Mouse (Mus musculus) heart, embryonic 16.5 days (tissue): ENCODE measurements around the gene Gm45213. TPM values are rescaled to one million over a fixed set of nuclear protein-coding genes. Genes with fewer than 3 reads are reported as not detected.

Experiments used
- ATAC-seq: fragments of 200-750 bp; cut with Nextera tagmentation; replicated peaks from 2 replicates; pipeline ENCODE4 v1.8.0; 2017; ENCODE audit warnings: moderate number of reproducible peaks; ENCODE audit not compliant: insufficient read depth, low FRiP score; ENCODE audit errors: extremely low read depth
- H3K27ac ChIP-seq: fragments of 300-500 bp; sonication (generic); 2 replicates; pipeline ENCODE4 v1.5.1; 2014; ENCODE audit warnings: mild to moderate bottlenecking, low read length, control low read depth, moderate library complexity
- H3K27me3 ChIP-seq: fragments of 300-500 bp; sonication (generic); 2 replicates; pipeline ENCODE4 v1.6.1; 2014; ENCODE audit warnings: low read length, mixed read lengths; ENCODE audit not compliant: control insufficient read depth, insufficient read depth
- H3K36me3 ChIP-seq: fragments of 300-500 bp; sonication (generic); 2 replicates; pipeline ENCODE4 v1.6.1; 2014; ENCODE audit not compliant: control insufficient read depth, insufficient read depth
- H3K4me1 ChIP-seq: fragments of 300-500 bp; sonication (generic); 2 replicates; pipeline ENCODE4 v1.6.1; 2014; ENCODE audit warnings: low read length, mixed read lengths; ENCODE audit not compliant: control insufficient read depth, insufficient read depth
- H3K4me2 ChIP-seq: fragments of 300-500 bp; sonication (generic); 2 replicates; pipeline ENCODE4 v1.6.1; 2014; ENCODE audit warnings: low read depth, mild to moderate bottlenecking, control low read depth, low read length
- H3K4me3 ChIP-seq: fragments of 300-500 bp; sonication (generic); 2 replicates; pipeline ENCODE4 v1.5.1; 2014; ENCODE audit warnings: mild to moderate bottlenecking, control low read depth, low read length
- H3K9ac ChIP-seq: fragments of 300-500 bp; sonication (generic); 2 replicates; pipeline ENCODE4 v1.6.1; 2014; ENCODE audit warnings: low read length, control low read depth
- H3K9me3 ChIP-seq: fragments of 300-500 bp; sonication (generic); replicated peaks from 2 replicates; pipeline ENCODE4 v1.6.1; 2016; ENCODE audit warnings: low read length; ENCODE audit not compliant: control insufficient read depth
- WGBS: fragments of 180-500 bp; shearing (Covaris S2); extraction: QIAGEN DNeasy Blood & Tissue Kit; methylation state at CpG from one replicate; pipeline ENCODE4 v1.1.7; 2014; 5-methylcytosine and 5-hydroxymethylcytosine counted together
- polyA plus RNA-seq: library from polyadenylated mRNA; unstranded; fragments of >200 nt; fragmentation: Nextera tagmentation; extraction: Ambion mirVana; gene quantifications from 2 replicates; pipeline ENCODE4 v1.2.1, GENCODE M21; 2015

Gm45213 gene
- polyA plus RNA-seq, 1 experiment from 2014 or later, result not detected

- Histone ChIP-seq H3K4me2 (peak within 1 kb of the TSS; percentile 95), H3K36me3 (no peaks in the 10 kb centered on the region; the same call in 1 of the 2 replicates), H3K27ac (peak within 1 kb of the TSS; percentile 87), H3K9me3 (no peaks in the 10 kb centered on the region), H3K4me3 (peak within 1 kb of the TSS; percentile 81), H3K9ac (peak within 1 kb of the TSS; percentile 87), H3K27me3 (no peaks in the 10 kb centered on the region), H3K4me1 (peaks cover 36% of the 10 kb centered on the region)
- ATAC-seq, result peak; percentile 87
- WGBS, result under 1% methylated on average over 70 of the region's 123 CpGs
Observed at GRCm38 (mm10) chr7:66108961-66109854, 65.8 kb downstream of the Gm45213 start, which contains the start of gene Chsy1. TSS of gene Chsy1 (plus strand) at chr7:66109515.

GRCm38 (mm10) chr7:66109855-66110635 lies 66.6 kb downstream of the Gm45213 start:
- peaks cover 43% of the 10 kb centered on the region for H3K4me1 ChIP-seq
- H3K9me3 ChIP-seq, result no peaks in the 10 kb centered on the region
- H3K27me3 ChIP-seq, result no peaks in the 10 kb centered on the region
- H3K9ac ChIP-seq, result peak overlapping the region; percentile 87
- under 1% methylated on average over 76 of the region's 77 CpGs for WGBS
- H3K4me3 ChIP-seq, result peak overlapping the region; percentile 81
- no peaks in the 10 kb centered on the region; the same call in 1 of the 2 replicates for H3K36me3 ChIP-seq
- H3K4me2 ChIP-seq, result peak overlapping the region; percentile 95
- ATAC-seq, result peak; percentile 26
- peak overlapping the region; percentile 87 for H3K27ac ChIP-seq

GRCm38 (mm10) chr7:66110636-66111112 lies 67.3 kb downstream of the Gm45213 start:
- Histone ChIP-seq H3K36me3 (no peaks in the 10 kb centered on the region; the same call in 1 of the 2 replicates), H3K9me3 (no peaks in the 10 kb centered on the region), H3K4me3 (peak overlapping the region; percentile 81), H3K27me3 (no peaks in the 10 kb centered on the region), H3K4me1 (peaks cover 44% of the 10 kb centered on the region), H3K4me2 (peak overlapping the region; percentile 95), H3K9ac (peak overlapping the region; percentile 87), H3K27ac (peak overlapping the region; percentile 87)
- 5% methylated on average over 10 of the region's 10 CpGs for whole genome bisulfite sequencing
- no peak for ATAC-seq

- ATAC-seq, result no peak
- Histone ChIP-seq H3K4me3 (peak overlapping the region; percentile 81), H3K4me2 (peak overlapping the region; percentile 95), H3K9me3 (no peaks in the 10 kb centered on the region), H3K4me1 (peaks cover 47% of the 10 kb centered on the region), H3K9ac (peak overlapping the region; percentile 87), H3K27me3 (no peaks in the 10 kb centered on the region), H3K36me3 (no peaks in the 10 kb centered on the region; the same call in 1 of the 2 replicates), H3K27ac (peak overlapping the region; percentile 87)
- WGBS, result 64% methylated on average over 10 of the region's 10 CpGs
Observed at GRCm38 (mm10) chr7:66111211-66111610, 67.8 kb downstream of the Gm45213 start.

Other genes with a start within 250 kb of the Gm45213 start
- 1.1 and 1.9 TPM in 2 replicates for gene Pcsk6, start 181.9 kb upstream of the Gm45213 start, polyA plus RNA-seq
- gene Snrpa1, start 15.4 kb downstream of the Gm45213 start, polyA plus RNA-seq, result 89.4 and 99.8 TPM in 2 replicates
- 67.0 and 75.8 TPM in 2 replicates for gene Selenos, start 36.0 kb downstream of the Gm45213 start, polyA plus RNA-seq
- gene Chsy1, start 65.9 kb downstream of the Gm45213 start, polyA plus RNA-seq, result 10.8 and 11.5 TPM in 2 replicates